Mouse (Mus musculus) liver, embryonic 14 days (tissue): ENCODE measurements around the gene Lsm7. TPM values are rescaled to one million over a fixed set of nuclear protein-coding genes. Genes with fewer than 3 reads are reported as not detected.

ENCODE experiments used
- polyA plus RNA-seq: library from polyadenylated mRNA; depleted of rRNA; stranded (reverse); fragments of >200 nt; gene quantifications from 2 replicates; pipeline ENCODE4 v1.2.3, GENCODE M21; 2012; rRNA removed

The Lsm7 gene
- 222 and 233 TPM in 2 replicates for polyA plus RNA-seq

DNA sequence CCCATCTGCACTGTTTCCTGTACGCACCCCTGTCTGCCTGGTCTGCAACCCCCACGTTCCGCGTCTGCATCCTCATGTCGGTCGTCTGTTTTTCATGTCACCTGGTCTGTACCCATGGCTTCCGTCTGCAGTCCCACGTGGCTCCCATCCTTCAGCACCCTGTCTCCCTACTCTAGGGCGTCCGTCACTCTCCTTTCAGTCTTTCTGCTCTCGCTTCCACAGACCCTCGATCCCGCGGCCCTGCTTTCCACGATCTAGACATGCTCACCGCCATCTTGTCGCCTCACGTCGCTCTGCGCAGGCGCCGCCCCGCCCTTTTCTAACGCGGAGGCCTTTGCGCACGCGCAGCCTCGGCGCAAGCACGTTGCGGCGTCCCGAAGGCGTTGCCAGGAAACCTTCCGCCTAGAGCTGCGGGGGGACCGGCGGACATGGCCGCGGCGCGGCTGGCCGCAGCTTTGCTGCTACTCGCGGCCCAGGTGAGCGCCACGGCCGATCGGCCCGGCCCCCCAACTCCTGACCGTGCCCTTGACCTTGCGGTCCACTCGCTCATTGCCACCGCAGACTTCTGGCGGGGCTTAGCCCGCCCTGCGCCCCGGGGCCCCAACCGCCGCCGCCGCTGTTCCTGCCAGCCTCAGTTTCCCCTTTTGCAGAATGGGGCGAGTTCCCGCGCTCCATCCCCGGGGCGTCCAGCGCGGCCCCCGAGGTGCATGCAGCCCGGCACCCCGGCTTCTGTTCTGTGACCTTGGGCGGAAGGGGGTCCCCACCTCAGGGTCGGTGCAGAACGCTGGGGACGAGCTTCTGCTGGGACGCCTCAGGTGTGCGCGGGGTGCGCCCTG lies at the start of gene Lsm7, which contains the start of gene Sppl2b:
TSS of gene Lsm7 (minus strand) at position 297 of the 836 bp plus-strand sequence.
TSS of gene Sppl2b (plus strand) at position 363 of the 836 bp plus-strand sequence.

DNA sequence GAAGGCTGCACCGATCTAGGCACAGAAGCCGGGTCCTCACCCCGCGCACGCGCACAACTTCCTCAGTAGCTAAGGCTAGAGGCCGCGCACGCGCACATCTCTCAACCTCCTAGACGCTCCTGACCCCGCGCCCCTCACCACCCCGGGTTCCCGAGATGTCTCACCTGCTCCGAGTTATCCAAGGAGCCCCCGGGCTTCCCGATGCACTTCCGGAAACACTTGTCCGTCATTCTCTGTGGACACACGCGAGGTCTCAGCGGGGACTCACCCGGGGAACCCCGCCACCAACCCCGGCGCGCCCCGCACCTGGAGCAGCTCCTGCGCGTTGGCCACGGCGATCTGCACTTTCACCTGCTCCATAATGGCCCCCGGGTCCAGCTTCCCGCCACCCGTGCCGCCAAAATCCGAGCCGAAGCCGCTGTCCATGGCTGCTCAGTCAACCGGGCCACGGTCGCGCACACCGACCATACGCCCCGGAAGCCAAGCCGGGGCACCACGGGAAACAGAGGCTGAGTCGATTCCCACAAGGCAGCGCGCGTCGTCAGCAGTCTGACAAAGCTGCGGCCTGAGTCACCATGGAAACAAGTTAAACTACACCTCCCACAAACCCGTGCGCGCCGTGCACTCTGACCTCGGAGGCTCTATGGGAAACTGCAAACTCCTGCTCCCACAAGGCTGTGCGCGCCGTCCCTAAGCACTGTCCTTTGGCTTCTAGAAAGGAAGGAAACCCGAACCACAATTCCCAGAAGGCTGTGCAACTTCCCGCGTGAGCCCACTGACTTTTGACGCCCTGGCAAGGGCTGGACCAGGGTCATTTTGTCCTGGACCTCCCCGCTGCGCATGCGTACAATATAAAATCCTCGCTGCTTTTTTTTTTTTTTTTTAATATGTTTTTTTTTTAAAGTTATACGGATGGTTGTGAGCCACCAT lies 45.6 kb upstream of the Lsm7 start, which contains the start of gene Timm13:
TSS of gene Timm13 (minus strand) at position 652 of the 930 bp plus-strand sequence.

DNA sequence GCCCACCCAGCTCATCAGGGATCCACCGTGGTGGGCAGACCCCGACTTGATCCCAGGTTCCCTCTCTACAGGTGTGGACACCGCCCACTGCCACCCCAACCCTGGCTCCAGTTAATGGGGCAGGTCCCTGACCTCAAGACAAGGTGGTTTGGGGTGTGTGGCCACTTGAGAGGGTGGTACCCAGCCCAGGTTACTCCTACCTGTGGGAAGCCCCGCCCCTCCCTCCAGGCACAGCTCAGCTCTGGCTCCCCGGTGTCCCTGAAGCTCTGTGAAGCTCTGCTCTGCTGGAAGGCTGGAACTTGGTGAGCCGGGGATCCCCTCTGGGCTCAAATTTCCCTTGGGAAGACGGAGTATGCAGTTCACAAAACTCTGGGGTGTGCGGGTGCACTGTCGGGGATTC lies 16.6 kb upstream of the Lsm7 start, which contains the start of gene Tmprss9:
TSS of gene Tmprss9 (plus strand) at position 268 of the 400 bp plus-strand sequence.

DNA sequence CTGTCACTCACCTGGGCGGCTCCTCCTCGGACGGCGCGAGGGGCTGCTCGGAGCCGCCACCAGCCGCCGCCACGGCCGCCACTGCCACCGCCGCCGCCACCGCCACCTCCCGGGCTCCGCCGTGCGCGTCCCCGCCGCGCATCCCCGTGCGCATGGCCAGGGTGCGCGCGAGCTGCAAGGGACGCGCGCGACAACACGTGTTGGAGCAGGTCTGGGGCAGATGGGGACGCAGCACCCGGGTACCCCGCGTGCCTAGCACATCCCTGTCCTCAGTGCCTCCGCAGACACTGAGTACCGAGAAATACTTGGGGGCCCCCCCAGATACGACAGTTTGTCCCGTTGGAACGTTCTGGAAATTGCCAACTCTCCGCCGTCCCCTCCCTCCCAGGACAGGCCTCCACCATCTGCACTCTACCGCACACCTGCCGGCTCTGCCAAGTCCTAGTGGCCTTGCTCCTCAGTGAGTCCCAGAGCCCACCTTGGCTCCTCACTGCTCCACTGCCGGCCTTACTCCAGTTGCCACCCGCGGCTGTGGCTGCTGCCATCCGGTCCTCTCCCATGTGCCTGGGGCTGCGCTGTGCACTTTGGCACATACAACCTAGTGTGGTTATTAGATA lies 11.0 kb downstream of the Lsm7 start, which contains the start of gene Lingo3:
TSS of gene Lingo3 (minus strand) at position 109 of the 617 bp plus-strand sequence.

DNA sequence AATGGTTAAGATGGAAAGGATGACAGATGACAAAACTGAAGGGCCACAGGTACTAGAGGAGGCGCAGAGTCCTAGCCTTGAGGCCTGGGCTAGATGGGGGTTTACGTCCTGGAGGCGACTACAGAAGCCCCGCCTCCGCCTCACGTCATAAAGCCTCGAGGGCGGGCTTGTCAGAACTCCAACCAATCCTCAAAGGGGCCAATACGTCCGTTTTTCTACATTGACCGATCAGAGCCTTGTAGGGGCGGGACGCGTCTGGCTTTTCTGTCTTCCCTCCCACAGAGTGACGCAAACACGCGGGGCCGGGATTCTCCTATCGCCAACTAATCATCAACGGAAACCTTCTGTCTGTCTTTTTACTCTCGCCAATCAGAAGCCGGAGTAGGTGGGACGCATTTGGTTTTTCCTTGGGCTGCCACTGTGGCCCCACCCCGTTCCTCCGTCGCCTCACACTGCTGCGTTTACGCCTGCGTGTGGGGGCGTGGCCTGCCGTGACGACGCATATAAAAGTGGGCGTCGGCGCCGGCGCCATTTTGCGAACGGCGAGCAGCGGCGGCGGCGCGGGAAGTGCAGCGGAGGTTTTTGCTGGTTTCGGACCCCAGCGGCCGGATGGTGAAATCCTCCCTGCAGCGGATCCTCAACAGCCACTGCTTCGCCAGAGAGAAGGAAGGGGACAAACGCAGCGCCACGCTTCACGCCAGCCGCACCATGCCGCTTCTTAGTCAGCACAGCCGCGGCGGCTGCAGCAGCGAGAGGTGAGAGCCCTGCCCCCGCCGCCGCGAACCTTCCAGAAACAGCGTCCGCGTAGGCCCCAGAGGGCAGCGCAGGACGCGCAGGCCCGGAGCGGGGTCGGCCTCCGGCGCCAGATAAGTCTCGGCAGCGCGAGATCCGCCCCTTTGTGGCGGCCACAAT lies 28.6 kb downstream of the Lsm7 start, which contains the start of gene Oaz1:
TSS of gene Oaz1 (plus strand) at position 506 of the 912 bp plus-strand sequence.

DNA sequence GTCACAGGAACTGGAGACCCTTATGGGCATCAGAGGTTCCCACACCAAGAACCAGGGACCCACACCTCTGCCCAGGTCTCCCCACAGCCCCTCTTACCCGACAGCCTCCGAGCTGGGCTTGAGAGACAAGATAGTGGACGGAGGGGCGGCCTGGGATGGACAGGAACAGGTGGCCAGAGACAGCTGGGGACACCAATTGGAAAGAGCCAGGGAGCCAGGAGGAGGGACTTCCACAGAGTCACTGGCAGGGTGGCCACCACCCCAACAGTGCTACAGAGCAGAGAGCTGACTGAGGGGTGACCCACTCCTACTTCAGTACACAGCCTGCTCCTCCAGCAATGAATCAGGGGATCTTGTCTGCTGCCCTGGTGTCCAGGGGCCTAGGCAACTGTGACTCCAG lies 41.6 kb downstream of the Lsm7 start, which contains the start of gene Jsrp1:
TSS of gene Jsrp1 (minus strand) at position 133 of the 400 bp plus-strand sequence.

DNA sequence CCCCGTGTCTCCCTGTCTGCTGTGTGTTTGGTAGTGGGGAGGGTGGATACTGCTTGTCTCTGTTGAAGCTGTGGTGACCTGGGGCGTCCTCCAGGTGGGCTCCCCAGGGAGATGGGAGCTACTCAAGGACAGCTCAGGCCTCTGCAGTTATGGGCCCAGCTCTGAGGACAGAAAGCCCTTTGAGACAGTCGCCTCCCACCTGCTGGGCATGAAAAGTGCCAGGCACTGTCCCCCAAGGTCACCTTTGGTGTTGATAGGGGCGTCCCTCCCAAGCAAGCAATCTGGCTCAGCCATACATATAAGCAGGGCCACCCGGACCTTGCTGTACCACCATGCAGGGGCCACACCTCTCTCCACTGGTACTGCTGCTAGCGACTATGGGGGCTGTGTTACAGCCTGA lies 50.1 kb downstream of the Lsm7 start, which contains the start of gene Amh:
TSS of gene Amh (plus strand) at position 328 of the 400 bp plus-strand sequence.

Other genes starting within 250 kb of the Lsm7 start
- gene Gm49322, start 249.2 kb downstream of the Lsm7 start, polyA plus RNA-seq: 1.0 and 1.4 TPM in 2 replicates
- 45.6 and 48.1 TPM in 2 replicates for gene Csnk1g2, start 232.4 kb downstream of the Lsm7 start, polyA plus RNA-seq
- gene Btbd2, start 198.1 kb downstream of the Lsm7 start, polyA plus RNA-seq: 7.5 and 8.3 TPM in 2 replicates
- 49.3 and 57.7 TPM in 2 replicates for gene Mknk2, start 177.1 kb downstream of the Lsm7 start, polyA plus RNA-seq
- 11.6 and 12.9 TPM in 2 replicates for gene Mob3a, start 153.2 kb downstream of the Lsm7 start, polyA plus RNA-seq
- gene Izumo4, start 153.0 kb downstream of the Lsm7 start, polyA plus RNA-seq: 8.7 and 9.9 TPM in 2 replicates
- gene Ap3d1, start 112.9 kb downstream of the Lsm7 start, polyA plus RNA-seq: 22.8 and 25.7 TPM in 2 replicates
- gene Dot1l, start 100.0 kb downstream of the Lsm7 start, polyA plus RNA-seq: 6.3 and 11.7 TPM in 2 replicates
- 36.9 and 42.4 TPM in 2 replicates for gene Sf3a2, start 57.0 kb downstream of the Lsm7 start, polyA plus RNA-seq
- gene Plekhj1, start 56.6 kb downstream of the Lsm7 start, polyA plus RNA-seq: 44.3 and 48.4 TPM in 2 replicates
- gene Amh, start 50.0 kb downstream of the Lsm7 start, polyA plus RNA-seq: 0.31 and 0.32 TPM in 2 replicates
- 0.03 and 0.50 TPM in 2 replicates for gene Jsrp1, start 41.7 kb downstream of the Lsm7 start, polyA plus RNA-seq
- 574 and 704 TPM in 2 replicates for gene Oaz1, start 28.6 kb downstream of the Lsm7 start, polyA plus RNA-seq
- not detected in 2 replicates for gene Lingo3, start 11.2 kb downstream of the Lsm7 start, polyA plus RNA-seq
- gene Sppl2b, start 66 bp upstream of the Lsm7 start, polyA plus RNA-seq: 58.7 and 66.2 TPM in 2 replicates
- gene Tmprss9, start 16.6 kb upstream of the Lsm7 start, polyA plus RNA-seq: 0.02 and 0.05 TPM in 2 replicates
- 99.7 and 111 TPM in 2 replicates for gene Timm13, start 45.8 kb upstream of the Lsm7 start, polyA plus RNA-seq
- gene Lmnb2, start 63.0 kb upstream of the Lsm7 start, polyA plus RNA-seq: 11.5 and 11.8 TPM in 2 replicates
- 2.1 and 2.2 TPM in 2 replicates for gene Gadd45b, start 74.9 kb upstream of the Lsm7 start, polyA plus RNA-seq
- 0.25 and 0.29 TPM in 2 replicates for gene Gng7, start 159.7 kb upstream of the Lsm7 start, polyA plus RNA-seq
- gene Diras1, start 170.5 kb upstream of the Lsm7 start, polyA plus RNA-seq: 0.01 TPM in 1 of 2 replicates, not detected in the other
- 3.4 and 3.8 TPM in 2 replicates for gene Slc39a3, start 182.2 kb upstream of the Lsm7 start, polyA plus RNA-seq
- 33.9 and 37.4 TPM in 2 replicates for gene Sgta, start 205.0 kb upstream of the Lsm7 start, polyA plus RNA-seq
- gene Thop1, start 214.8 kb upstream of the Lsm7 start, polyA plus RNA-seq: 20.2 and 21.2 TPM in 2 replicates
- 10.0 and 12.8 TPM in 2 replicates for gene Creb3l3, start 243.7 kb upstream of the Lsm7 start, polyA plus RNA-seq